Mouse (Mus musculus) megakaryocyte progenitor cell, adult 5-6 weeks (primary cell): ENCODE data around the gene Cdc42ep4. TPM values are rescaled to one million over a fixed set of nuclear protein-coding genes. Genes with fewer than 3 reads are reported as not detected.

Source experiments
- ATAC-seq: replicated peaks from 2 replicates; pipeline ENCODE4 v1.8.0; 2016; ENCODE audit warnings: mild to moderate bottlenecking, moderate TSS enrichment, inconsistent platforms; ENCODE audit not compliant: poor library complexity
- total RNA-seq, 2 experiments: library from RNA; stranded (forward) in 1 of 2; stranded (reverse) in 1 of 2; fragments of 157-497, 149-512 nt in 1 of 2; fragments of 200-1000 nt in 1 of 2; gene quantifications; 2 replicates each; pipeline versions ENCODE4 v1.2.3 to v1.2.4; 2015 to 2017

Cdc42ep4 gene
- total RNA-seq, 2 experiments from 2014 or later, result 10.3 to 14.5 TPM

GRCm38 (mm10) chr11:113691318-113691717 is 60.4 kb downstream of the Cdc42ep4 start:
- ATAC-seq, result no peak

DNA sequence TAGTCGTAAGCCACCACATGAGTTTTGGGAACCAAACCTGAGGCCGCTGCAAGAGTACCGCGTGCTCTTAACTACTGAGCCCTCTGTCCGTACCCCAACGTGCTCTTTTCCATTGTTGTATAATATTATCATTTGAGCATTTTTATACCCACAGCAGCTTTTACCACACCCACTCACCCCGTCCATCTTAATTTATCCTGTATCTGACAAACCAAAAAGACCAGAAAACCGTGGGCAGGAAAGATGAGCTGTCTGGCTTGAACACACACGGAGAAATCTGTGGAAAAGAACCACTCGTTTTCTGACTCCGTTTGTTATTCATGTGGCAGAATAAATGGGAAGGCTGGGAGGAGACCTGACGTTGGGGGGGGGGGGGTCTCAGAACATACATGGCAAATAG is 61.2 kb downstream of the Cdc42ep4 start:
- no peak for ATAC-seq

- no peak for ATAC-seq
Measured at GRCm38 (mm10) chr11:113687031-113687430, 64.7 kb downstream of the Cdc42ep4 start.

DNA sequence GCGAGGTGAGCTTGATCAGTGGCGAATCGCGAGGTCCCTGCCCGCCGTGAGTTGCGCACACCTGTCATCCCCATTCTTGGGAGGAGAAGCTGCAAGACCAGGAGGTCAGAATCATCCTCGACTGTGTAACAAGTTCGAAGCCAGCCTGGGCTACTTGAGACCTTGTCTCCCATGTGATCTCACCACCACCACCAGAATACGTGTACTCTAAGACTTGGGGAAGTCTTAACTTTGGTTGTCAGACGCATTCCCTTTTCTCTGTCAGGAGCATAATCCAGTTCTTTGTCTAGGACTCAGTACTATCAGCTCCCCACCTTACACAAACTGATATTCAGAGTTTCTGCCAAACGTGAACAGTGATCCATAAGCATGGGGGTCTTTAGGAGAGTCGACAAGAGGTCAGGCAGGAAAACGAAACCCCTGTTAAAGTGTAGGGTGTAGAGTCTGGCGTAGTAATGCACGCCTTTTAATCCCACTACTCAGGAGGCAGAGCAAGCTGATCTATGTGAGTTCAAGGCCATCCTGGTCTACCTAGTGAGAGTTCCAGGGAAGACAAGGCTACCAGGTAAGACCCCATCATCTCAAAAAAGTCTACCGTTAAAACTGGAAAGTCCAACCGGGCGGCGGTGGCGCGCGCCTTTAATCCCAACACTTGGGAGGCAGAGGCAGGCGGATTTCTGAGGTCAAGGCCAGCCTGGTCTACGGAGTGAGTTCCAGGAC is 66.8 kb downstream of the Cdc42ep4 start:
- no peak for ATAC-seq

DNA sequence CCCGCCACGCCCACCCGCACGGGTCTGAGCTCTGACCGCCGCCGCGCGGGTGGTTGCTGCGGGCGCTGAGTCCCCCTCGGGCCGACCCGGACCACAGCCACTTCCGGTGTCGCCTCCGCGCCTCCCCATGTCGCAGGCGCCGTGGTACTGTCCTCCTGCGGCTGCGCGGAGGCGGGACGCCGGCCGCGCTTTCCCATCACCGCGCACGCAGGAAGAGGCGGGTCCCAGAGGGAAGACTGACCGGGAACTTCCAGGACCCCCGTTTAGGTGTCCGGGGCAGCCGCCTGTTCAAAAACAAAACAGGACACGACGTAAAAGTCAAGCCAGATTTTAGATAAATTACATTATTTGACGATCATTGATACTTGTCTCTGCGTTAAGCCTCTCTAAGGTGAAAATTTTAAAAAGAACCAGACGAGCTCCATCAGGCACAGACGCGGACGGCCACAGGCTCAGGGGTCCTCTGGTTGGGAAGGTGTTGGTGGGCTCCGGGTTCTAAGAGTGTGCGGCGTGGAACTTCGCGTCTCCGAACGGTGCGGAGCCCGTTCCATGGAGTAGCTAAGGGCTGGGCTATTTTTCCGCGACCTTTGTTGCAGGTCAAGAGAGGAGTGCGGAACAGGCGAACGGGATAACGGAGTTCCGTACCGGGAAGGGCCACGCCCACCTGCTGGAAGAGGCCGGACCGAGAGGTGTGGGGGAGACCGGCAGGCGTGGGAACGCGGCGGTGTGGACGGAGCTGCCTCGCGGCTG is 67.5 kb downstream of the Cdc42ep4 start, which contains the start of the genes Fam104a and D11Wsu47e:
Fam104a (minus strand) TSS at position 199 of the 750 bp plus-strand sequence.
D11Wsu47e (plus strand) TSS at position 456 of the 750 bp plus-strand sequence.
- ATAC-seq, result peak; percentile 84

DNA sequence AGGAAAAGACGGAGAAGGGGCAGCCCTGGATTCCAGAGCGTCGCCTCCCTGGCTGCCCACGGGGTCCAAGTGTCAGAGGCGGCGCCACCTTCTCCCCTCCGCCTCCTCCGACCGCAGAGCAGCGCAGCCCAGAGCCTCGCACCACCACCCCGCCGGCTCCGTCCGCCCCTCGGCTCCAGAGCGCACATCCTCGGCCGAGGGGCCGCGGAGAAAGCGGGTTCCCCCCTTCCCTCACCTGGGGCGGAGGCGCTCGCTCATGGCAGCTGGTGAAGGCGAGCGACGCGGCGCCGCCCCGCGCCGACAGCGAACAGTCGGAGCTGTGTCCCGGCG is 68.1 kb downstream of the Cdc42ep4 start:
- ATAC-seq, result peak; percentile 10

DNA sequence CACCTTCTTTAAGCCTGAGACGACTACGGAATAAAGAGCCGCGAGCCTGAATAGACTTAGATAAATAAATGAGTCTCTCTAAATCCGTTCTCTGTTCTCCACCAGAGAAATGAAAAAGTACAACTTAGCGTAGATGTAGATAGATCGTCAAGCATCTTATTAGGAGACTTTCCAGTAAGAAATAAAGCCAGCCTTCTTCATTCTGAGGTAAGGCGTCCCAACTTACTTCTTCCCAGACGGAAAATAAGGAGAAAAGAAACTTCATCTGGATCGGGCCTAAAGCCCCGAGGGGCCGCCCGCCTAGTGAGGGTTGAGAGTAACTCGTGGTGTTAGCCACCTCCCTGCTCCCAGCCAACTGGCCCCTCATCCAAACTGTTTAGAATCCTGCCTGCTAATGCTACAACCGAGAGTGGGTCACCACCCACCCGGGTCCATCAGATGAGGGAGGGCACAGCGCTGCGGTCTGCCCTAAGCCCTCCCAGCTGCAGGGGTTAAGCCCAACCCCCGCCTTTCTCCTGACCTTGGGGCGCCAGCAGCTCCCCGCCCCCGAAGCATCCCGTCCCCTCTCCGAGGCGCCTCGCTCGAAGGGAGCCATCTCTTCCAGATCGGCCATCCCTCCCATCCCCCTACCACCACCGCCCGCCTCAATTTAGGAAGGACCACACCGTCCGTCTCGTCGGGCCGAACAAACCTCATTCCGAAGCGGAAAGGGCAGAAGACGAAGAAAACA is 68.6 kb downstream of the Cdc42ep4 start:
- peak; percentile 27 for ATAC-seq

DNA sequence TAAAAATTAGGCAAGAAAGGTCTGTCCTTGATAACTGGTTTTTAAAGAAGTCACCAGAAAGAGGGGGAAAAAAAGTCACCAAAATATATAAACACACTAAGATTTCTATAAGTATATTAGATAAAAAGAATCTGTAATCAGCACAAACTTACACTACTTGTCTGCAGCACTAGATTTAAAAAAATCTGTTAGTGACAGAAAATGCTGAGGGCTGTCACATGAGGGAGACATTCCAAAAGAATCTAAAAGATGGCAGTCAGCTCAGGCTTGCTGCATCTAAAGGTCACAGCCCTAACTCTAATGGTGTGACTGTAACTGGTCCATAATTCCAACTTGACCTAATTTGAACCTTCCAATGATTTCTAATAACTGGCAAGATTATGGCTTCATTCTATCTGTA is 69.7 kb downstream of the Cdc42ep4 start:
- no peak for ATAC-seq

GRCm38 (mm10) chr11:113680954-113681353 is 70.7 kb downstream of the Cdc42ep4 start:
- ATAC-seq, result peak; percentile 26

- no peak; the same call in 1 of the 2 replicates for ATAC-seq
Measured at GRCm38 (mm10) chr11:113678373-113678772, 73.3 kb downstream of the Cdc42ep4 start.

DNA sequence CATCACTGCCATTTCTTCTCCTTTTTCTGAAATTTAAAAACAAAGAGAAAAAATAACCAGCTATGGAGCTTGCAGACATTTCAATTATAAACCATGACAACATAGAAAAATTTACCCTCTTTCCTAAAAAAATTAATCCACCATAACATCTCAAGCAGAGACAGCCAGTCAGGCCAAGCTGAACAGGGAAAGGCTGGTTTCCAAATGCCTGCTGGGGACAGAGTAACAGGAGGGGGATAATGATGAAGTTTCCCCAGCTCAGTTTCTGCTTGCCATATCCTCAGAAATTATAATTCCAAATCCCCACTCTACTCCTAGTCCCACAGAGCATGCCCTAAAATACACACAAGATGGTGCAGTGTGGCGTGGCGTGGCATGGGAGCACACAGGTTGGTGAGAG is 74.3 kb downstream of the Cdc42ep4 start:
- no peak for ATAC-seq

Other genes starting within 250 kb of the Cdc42ep4 start
- gene Sstr2, start 132.5 kb downstream of the Cdc42ep4 start, total RNA-seq (2015), result 0.35 and 0.46 TPM in 2 replicates
- 1.6 TPM in 1 of 2 replicates, not detected in the other for gene Sstr2, start 132.5 kb downstream of the Cdc42ep4 start, total RNA-seq (2017)
- gene Cog1, start 102.7 kb downstream of the Cdc42ep4 start, total RNA-seq (2015), result 26.0 and 29.0 TPM in 2 replicates
- gene Cog1, start 102.7 kb downstream of the Cdc42ep4 start, total RNA-seq (2017), result 13.7 and 13.9 TPM in 2 replicates
- 25.6 and 30.9 TPM in 2 replicates for gene Slc39a11, start 101.8 kb downstream of the Cdc42ep4 start, total RNA-seq (2015)
- 30.9 and 32.6 TPM in 2 replicates for gene Slc39a11, start 101.8 kb downstream of the Cdc42ep4 start, total RNA-seq (2017)
- 12.3 and 13.7 TPM in 2 replicates for gene Fam104a, start 67.7 kb downstream of the Cdc42ep4 start, total RNA-seq (2015)
- 16.0 and 20.0 TPM in 2 replicates for gene Fam104a, start 67.7 kb downstream of the Cdc42ep4 start, total RNA-seq (2017)
- 8.8 and 10.9 TPM in 2 replicates for gene D11Wsu47e, start 67.5 kb downstream of the Cdc42ep4 start, total RNA-seq (2015)
- gene D11Wsu47e, start 67.5 kb downstream of the Cdc42ep4 start, total RNA-seq (2017), result 16.9 and 17.3 TPM in 2 replicates
- not detected in 2 replicates for gene Cpsf4l, start 41.9 kb downstream of the Cdc42ep4 start, total RNA-seq (2015)
- gene Cpsf4l, start 41.9 kb downstream of the Cdc42ep4 start, total RNA-seq (2017), result not detected in 2 replicates